Mouse (Mus musculus) ES-E14 (cell line): Measurements from ENCODE around the gene Sec31b. TPM values are rescaled to one million over a fixed set of nuclear protein-coding genes. Genes with fewer than 3 reads are reported as not detected.
A peak's percentile ranks its signal among the peaks of the same experiment; 100 is the strongest.

ENCODE experiments used
- DNase-seq: peaks from one replicate; pipeline ENCODE4 v3.0.0-alpha.2; 2013; ENCODE audit warnings: low read depth, low spot score
- H3K27ac ChIP-seq: 2 replicates; pipeline ENCODE4 v1.5.1; 2012; ENCODE audit warnings: low read depth, mild to moderate bottlenecking, low read length, moderate library complexity, mixed read lengths; ENCODE audit not compliant: poor library complexity, insufficient read depth, severe bottlenecking
- H3K36me3 ChIP-seq: 2 replicates; pipeline ENCODE4 v1.6.1; 2012; ENCODE audit warnings: mild to moderate bottlenecking, low read length, moderate library complexity, mixed read lengths; ENCODE audit not compliant: control insufficient read depth, poor library complexity, insufficient read depth, severe bottlenecking
- H3K4me1 ChIP-seq, 2 experiments: fragments of 150-350 bp in 1 of 2; sonication (generic) in 1 of 2; 2 replicates each; pipeline ENCODE4 v1.6.1; 2012; ENCODE audit warnings: low read length in 2 of 2, mild to moderate bottlenecking in 1 of 2, mixed read lengths in 1 of 2; ENCODE audit not compliant: control insufficient read depth in 2 of 2, insufficient read depth in 2 of 2, poor library complexity in 1 of 2
- H3K4me3 ChIP-seq, 2 experiments: fragments of 150-350 bp in 1 of 2; sonication (generic) in 1 of 2; 2 replicates each; pipeline ENCODE4 v1.5.1; 2012; ENCODE audit warnings: low read length in 2 of 2, low read depth in 1 of 2, mild to moderate bottlenecking in 1 of 2, mixed read lengths in 1 of 2; ENCODE audit not compliant: insufficient read depth in 1 of 2, poor library complexity in 1 of 2, severe bottlenecking in 1 of 2
- H3K9ac ChIP-seq: 2 replicates; pipeline ENCODE4 v1.6.1; 2012; ENCODE audit warnings: low read depth, mild to moderate bottlenecking, low read length, mixed read lengths; ENCODE audit not compliant: poor library complexity, insufficient read depth, severe bottlenecking
- H3K9me3 ChIP-seq: fragments of 150-350 bp; sonication (generic); 2 replicates; pipeline ENCODE4 v1.6.1; 2012; ENCODE audit warnings: low read depth, mild to moderate bottlenecking, low read length; ENCODE audit not compliant: control insufficient read depth, insufficient read depth
- CHD2 ChIP-seq: IDR thresholded peaks from 2 replicates; pipeline ENCODE4 v1.6.1; 2014; ENCODE audit warnings: mild to moderate bottlenecking, low read depth, low read length, inconsistent platforms
- HCFC1 ChIP-seq: IDR thresholded peaks from 2 replicates; pipeline ENCODE4 v1.6.1; 2012; ENCODE audit warnings: low read length, inconsistent platforms, borderline replicate concordance; ENCODE audit not compliant: insufficient read depth
- MAFK ChIP-seq: IDR thresholded peaks from 2 replicates; pipeline ENCODE4 v1.6.1; 2014; ENCODE audit warnings: mild to moderate bottlenecking, low read depth, low read length, inconsistent platforms; ENCODE audit not compliant: insufficient read depth
- ZC3H11A ChIP-seq: IDR thresholded peaks from 2 replicates; pipeline ENCODE4 v1.6.1; 2012; ENCODE audit warnings: low read depth, mild to moderate bottlenecking, inconsistent platforms, low read length, borderline replicate concordance
- ZNF384 ChIP-seq: IDR thresholded peaks from 2 replicates; pipeline ENCODE4 v1.6.1; 2012; ENCODE audit warnings: low read depth, low read length, inconsistent platforms
- in situ Hi-C, 2 experiments: fragments of 600-800 bp; cut with MboI; formaldehyde crosslinking; loops; one replicate each; pipeline ENCODE4 v1.15.1; 2025; ENCODE audit warnings: low sequenced_read_pairs in 2 of 2, inconsistent platforms in 1 of 2; ENCODE audit not compliant: unreplicated experiment in 2 of 2
- total RNA-seq: library from RNA; depleted of rRNA; stranded (reverse); fragments of 300-350 nt; gene quantifications from 2 replicates; pipeline ENCODE4 v1.2.3, GENCODE M21; 2012

Sec31b gene
- total RNA-seq, 1 experiment, result 0.54 TPM

- Histone ChIP-seq H3K9me3 (no peaks in the 10 kb centered on the region), H3K27ac (no peak overlapping the region), H3K4me1 (peaks cover 4 to 18% of the 10 kb centered on the region in 2 experiments; a peak in 1 of 4 replicates), H3K36me3 (no peaks in the 10 kb centered on the region), H3K9ac (no peak overlapping the region), H3K4me3 (no peak overlapping the region)
- TF ChIP-seq MAFK, result peak; percentile 50; the same call in 1 of the 2 replicates
- no peak for TF ChIP-seq HCFC1
- in situ Hi-C loops, result loop anchor here in 1 of 2 experiments (10.0 to 25.0 kb wide), 2 partner anchors 148 to 305 kb away; no protein-coding TSS in a partner anchor
- no peak for DNase-seq
Observed at GRCm38 (mm10) chr19:44589591-44590223, 44.0 kb upstream of the Sec31b start.

- TF ChIP-seq ZNF384, result no peak
- TF ChIP-seq ZC3H11A, result no peak
- no peak for TF ChIP-seq MAFK
- no peak for TF ChIP-seq CHD2
- no peak for TF ChIP-seq HCFC1
- DNase-seq, result no peak
- Histone ChIP-seq H3K4me3 (no peak overlapping the region), H3K36me3 (no peaks in the 10 kb centered on the region), H3K27ac (no peak overlapping the region), H3K9ac (no peak overlapping the region), H3K4me1 (peaks cover 4 to 18% of the 10 kb centered on the region in 2 experiments; a peak in 1 of 4 replicates), H3K9me3 (no peaks in the 10 kb centered on the region)
- in situ Hi-C loops, result loop anchor here in 1 of 2 experiments (10.0 to 25.0 kb wide), 2 partner anchors 149 to 307 kb away; no protein-coding TSS in a partner anchor
Observed at GRCm38 (mm10) chr19:44588036-44588435, 42.4 kb upstream of the Sec31b start.

GRCm38 (mm10) chr19:44582638-44583309 lies 37.1 kb upstream of the Sec31b start:
- Histone ChIP-seq H3K9ac (no peak overlapping the region), H3K4me3 (no peak overlapping the region), H3K4me1 (no peaks in the 10 kb centered on the region), H3K27ac (no peak overlapping the region), H3K36me3 (no peaks in the 10 kb centered on the region), H3K9me3 (no peaks in the 10 kb centered on the region)
- peak; percentile 80 for DNase-seq
- TF ChIP-seq ZC3H11A, result peak; percentile 100
- TF ChIP-seq HCFC1, result 0 out of 2 replicates have a peak, but pooled peaks have one; percentile 54
- TF ChIP-seq ZNF384, result peak; percentile 68; the same call in 1 of the 2 replicates
- no peak for TF ChIP-seq MAFK
- TF ChIP-seq CHD2, result no peak
- in situ Hi-C loops, result loop anchor here (5.0 to 25.0 kb wide), 4 partner anchors 155 to 312 kb away; no protein-coding TSS in a partner anchor

GRCm38 (mm10) chr19:44582103-44582502 lies 36.4 kb upstream of the Sec31b start:
- Histone ChIP-seq H3K9me3 (no peaks in the 10 kb centered on the region), H3K4me3 (no peak overlapping the region), H3K27ac (no peak overlapping the region), H3K36me3 (no peaks in the 10 kb centered on the region), H3K9ac (no peak overlapping the region), H3K4me1 (no peaks in the 10 kb centered on the region)
- TF ChIP-seq CHD2 (no peak), ZNF384 (no peak)
- no peak for DNase-seq
- in situ Hi-C loops, result loop anchor here (5.0 to 25.0 kb wide), 4 partner anchors 155 to 313 kb away; no protein-coding TSS in a partner anchor
